Mouse (Mus musculus): Measurements from ENCODE around the gene Pltp.
A peak's percentile ranks its signal among the peaks of the same experiment; 100 is the strongest.

Gene Pltp

GRCm38 (mm10) chr2:164857101-164857821, at the start of gene Pltp:
Gene Pltp, minus strand, starts transcription at chr2:164857711.
- peak; percentile 38 for DNase-seq

- no peak for DNase-seq
These were observed 48.6 kb upstream of the Pltp start for GRCm38 (mm10) chr2:164906071-164906470.

GRCm38 (mm10) chr2:164903496-164903895, 46.0 kb upstream of the Pltp start:
- no peak for DNase-seq

GRCm38 (mm10) chr2:164901380-164901779, 43.9 kb upstream of the Pltp start:
- DNase-seq: no peak

GRCm38 (mm10) chr2:164899723-164900459, 42.4 kb upstream of the Pltp start:
- no peak for DNase-seq

DNA sequence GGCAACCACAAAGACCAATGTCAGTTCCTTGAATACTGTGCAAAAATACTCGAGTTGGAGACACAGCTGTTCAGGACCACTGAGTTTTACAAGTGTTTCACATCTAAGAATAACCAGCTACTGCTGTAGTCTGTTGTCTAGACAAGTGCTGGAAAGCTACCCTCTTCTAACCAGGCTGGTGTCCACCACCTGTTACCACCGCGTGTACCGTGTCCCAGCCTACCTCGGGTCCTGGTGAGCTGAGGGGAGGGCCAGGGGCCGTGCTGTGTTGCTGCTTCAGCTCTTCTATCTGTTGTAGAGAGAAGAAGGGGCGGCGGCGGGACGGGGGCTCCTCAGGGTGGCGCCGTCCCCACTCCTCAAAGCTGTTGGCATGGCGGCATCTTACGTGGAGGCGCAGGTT, 41.5 kb upstream of the Pltp start:
- no peak for DNase-seq

DNA sequence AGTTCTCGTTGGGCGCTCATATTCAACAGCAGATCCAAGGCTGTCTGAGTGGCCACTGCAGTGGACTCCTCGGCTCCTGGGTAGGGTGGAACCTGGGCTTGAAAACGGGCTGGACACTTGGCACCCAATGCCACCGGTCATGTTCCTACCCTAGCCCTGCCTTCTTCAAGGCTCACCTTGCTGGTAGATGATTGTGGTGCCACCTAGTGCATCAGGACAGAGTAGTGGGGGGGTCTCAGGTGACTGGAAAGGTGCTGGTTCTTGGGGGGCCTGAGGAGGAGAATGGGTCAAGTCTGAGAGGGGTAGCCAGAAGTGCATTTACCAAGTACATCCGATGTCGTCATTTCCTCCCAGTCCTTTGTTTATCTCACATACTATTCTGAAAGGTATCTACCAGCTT, 40.5 kb upstream of the Pltp start:
- no peak for DNase-seq

DNA sequence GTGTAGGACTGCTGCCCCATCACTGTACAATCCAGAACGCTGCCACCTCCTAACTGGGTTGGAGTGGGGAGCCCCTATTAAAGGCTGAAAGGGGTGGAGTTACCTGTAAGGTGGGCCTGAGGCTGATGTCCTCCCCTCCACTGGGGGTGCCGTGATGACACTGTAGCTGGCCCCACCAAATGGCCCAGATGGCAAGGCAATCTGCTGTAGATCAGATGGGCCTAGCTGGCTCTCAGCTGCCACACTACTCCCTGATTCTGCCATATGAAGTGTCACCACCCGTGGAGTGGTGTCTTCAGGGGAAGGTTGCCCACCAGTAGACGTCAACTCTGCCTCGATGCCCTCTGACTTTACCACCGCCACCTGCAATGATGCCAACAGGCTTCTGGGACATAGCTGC, 38.4 kb upstream of the Pltp start:
- DNase-seq: no peak

- no peak for DNase-seq
These were observed 37.1 kb upstream of the Pltp start for GRCm38 (mm10) chr2:164894644-164895043.

- no peak for DNase-seq
These were observed 36.5 kb upstream of the Pltp start for GRCm38 (mm10) chr2:164894048-164894447.

GRCm38 (mm10) chr2:164892696-164893216, 35.2 kb upstream of the Pltp start:
- DNase-seq: no peak

DNA sequence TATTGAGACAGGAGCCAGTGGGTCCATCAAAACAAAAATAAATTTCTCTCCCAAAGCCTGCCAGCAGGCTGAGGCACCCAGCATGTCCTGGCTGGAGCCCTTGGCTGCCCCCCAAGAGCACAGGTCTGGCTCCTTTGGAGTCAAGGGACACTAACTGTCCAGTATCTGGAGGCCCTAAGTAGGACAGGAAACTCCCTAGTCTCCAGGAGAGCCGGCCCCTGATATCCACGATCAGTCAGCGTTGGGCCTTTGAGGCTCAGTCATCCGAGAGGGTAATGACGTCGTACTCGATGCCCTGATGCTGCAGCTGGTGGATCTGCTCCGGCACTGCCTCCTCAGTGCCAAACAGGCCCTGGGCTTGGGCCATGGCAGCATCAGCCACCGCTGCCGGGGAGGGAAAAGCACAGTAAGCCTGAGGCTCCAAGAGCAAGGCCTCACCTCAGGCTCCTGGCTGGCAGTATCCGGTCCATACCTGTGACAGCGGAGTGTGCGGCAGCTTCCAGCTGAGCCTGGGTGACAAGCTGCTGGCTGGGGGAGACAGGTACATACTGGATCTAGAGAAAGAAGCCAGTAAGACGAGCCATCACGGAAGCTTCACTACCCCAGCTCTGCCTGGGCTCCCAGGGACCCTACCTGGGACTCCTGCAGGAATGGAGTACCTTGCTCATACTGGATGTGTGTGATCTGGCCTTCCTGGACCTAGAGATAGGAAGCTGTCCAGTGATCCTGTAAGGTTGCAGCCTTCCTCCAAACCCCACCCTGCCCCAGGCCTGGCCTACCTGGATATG, 34.6 kb upstream of the Pltp start:
- DNase-seq: no peak

DNA sequence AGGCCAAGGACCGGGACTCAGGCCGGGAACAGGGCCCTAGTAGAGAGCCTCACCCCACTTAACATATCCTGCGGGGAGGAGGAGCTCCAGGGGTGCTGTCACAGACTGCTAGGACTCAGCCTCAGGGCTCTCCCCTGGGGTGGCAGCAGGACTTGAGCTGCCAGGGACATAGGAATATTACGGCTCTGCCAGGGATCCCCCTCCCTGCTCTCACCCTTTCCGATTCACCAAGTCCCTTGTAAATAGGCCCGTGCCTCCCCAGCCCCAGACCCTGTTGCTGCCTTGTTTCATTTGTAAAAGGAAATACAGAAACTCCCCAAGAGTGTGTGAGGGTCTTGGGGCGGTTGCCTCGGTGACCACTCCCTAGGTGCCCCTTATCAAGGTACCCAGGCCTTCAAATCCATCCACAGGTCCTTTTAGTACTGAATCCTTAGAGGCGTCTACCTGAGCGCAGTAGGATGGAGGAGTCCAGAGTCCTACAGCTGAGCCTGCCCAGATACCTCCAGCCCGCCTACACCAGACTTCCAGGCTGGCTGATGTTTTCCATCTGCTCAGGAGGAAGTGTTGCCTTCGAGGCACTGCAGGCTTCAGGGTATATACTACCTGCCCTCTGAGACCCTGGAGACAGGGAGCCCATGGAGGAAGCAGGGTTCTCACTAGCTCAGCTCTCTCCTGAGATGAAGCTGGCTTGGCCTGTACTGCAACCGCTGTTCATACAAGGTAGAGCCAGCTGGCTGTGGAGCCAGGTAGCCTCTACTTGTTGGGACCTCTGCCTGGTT, 33.7 kb upstream of the Pltp start:
- DNase-seq: no peak

- DNase-seq: no peak
These were observed 33.0 kb upstream of the Pltp start for GRCm38 (mm10) chr2:164890411-164891049.

GRCm38 (mm10) chr2:164889960-164890359, 32.4 kb upstream of the Pltp start:
- no peak for DNase-seq

DNA sequence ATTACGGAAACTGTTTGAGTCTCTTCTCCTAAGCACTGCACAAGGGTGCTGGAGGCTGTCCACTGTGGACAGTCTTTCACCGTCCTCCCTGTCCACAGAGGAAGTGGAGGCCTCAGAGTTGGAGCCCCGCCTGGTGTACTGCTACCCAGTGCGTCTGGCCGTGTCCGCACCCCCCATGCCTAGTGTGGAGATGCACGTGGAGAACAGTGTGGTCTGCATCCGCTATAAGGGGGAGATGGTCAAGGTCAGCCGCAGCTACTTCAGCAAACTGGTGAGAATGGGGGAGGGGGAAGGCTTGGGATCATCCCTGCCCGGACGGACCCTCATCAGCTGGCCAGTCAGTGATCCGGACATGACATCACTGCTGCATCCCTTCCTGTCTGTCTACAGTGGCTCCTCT, 31.5 kb upstream of the Pltp start:
- no peak for DNase-seq

DNA sequence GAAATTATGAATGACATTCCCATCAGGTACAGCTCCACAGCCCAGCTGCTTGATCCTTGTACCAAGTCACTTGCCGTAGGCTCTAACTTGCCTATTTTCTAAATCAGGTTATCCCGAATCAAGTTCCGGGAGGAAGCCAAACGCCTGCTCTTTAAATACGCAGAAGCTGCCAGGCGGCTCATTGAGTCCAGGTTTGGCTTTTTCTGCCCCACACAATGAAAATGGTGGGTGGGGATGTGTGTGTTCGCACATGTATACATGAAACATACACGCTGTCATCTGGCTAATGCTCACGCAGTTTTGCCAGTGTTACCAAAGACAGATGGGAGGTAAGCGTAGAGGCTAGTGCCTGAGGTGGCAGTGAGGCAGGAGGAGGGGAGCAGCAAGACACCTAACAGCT, 29.1 kb upstream of the Pltp start:
- no peak for DNase-seq

DNA sequence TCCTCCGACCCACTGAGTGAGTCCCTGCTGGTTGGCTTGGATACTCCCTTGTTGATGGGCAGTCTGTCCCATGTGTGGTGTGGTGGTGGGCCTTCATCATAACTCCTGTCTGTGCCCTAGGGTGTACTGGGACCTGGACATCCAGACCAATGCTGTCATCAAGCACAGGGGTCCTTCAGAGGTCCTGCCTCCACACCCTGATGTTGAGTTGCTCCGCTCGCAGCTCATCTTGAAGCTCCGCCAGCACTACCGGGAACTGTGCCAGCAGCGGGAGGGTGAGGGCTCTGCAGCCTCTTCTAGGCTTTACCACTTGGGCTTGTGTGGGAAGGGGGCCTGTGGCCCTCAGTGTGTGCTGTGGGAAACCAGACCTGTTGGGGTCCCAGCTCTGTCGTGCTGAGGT, 28.3 kb upstream of the Pltp start:
- peak; percentile 63 for DNase-seq

DNA sequence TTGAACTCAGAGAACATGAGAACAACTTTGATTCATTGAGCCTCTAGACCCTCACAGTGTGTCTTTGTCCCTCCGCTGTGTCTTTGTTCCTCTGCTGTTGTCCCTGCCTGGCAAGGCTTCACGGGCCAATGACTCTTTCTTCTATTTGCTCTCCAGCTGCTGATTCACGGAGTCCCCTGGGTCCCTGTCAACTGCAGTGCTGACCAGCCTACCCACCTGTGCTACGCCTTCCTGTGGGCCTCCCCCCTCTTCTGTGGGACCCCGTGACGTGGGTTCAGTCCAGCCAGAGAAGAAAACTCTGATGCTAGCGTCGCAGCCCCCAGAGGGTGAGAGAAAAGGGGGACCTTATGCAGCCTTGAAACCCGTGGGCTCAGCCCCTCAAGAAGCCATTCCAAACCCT, 25.1 kb upstream of the Pltp start:
- no peak for DNase-seq

GRCm38 (mm10) chr2:164879568-164880277, 22.2 kb upstream of the Pltp start:
- DNase-seq: peak; percentile 93

- DNase-seq: peak; percentile 95
These were observed 21.7 kb upstream of the Pltp start, which contains the start of gene Pcif1 for GRCm38 (mm10) chr2:164879228-164879567. Gene Pcif1, plus strand, starts transcription at chr2:164879304.
